Mouse (Mus musculus) ES-Bruce4 (cell line): ENCODE results near the gene Tm6sf2.

Experiments
- CTCF ChIP-seq: IDR thresholded peaks from one replicate; pipeline ENCODE4 v1.8.1; 2011; ENCODE audit warnings: low read depth, low read length
- EP300 ChIP-seq: IDR thresholded peaks from 2 replicates; pipeline ENCODE4 v1.6.1; 2011; ENCODE audit warnings: low read depth, low read length; ENCODE audit not compliant: insufficient read depth
- POLR2A ChIP-seq: IDR thresholded peaks from one replicate; pipeline ENCODE4 v1.8.1; 2011; ENCODE audit warnings: low read length; ENCODE audit not compliant: insufficient read depth

- TF ChIP-seq CTCF (no peak), POLR2A (no peak), EP300 (no peak)
Observed at GRCm38 (mm10) chr8:70043996-70044395, 28.7 kb upstream of the Tm6sf2 start.
